Mouse (Mus musculus) CH12.LX (cell line): ENCODE measurements around the gene Gapvd1.

Experiments used
- CHD2 ChIP-seq: IDR thresholded peaks from 2 replicates; pipeline ENCODE4 v1.6.1; 2011; ENCODE audit warnings: low read length, improper control_type of control experiment
- CTCF ChIP-seq, 2 experiments: IDR thresholded peaks in 1 of 2; conservative IDR thresholded peaks in 1 of 2; 2 replicates each; pipeline ENCODE4 v1.5.1; 2011 to 2012; ENCODE audit warnings: low read depth in 2 of 2, low read length in 2 of 2, improper control_type of control experiment in 1 of 2, inconsistent platforms in 1 of 2, mild to moderate bottlenecking in 1 of 2, moderate library complexity in 1 of 2
- E2F4 ChIP-seq: IDR thresholded peaks from 2 replicates; pipeline ENCODE4 v1.6.1; 2011; ENCODE audit warnings: low read depth, low read length, improper control_type of control experiment; ENCODE audit not compliant: insufficient replicate concordance
- KAT2A ChIP-seq: IDR thresholded peaks from 2 replicates; pipeline ENCODE4 v1.6.1; 2012; ENCODE audit warnings: low read length, improper control_type of control experiment, inconsistent platforms; ENCODE audit not compliant: insufficient replicate concordance
- MXI1 ChIP-seq: IDR thresholded peaks from 2 replicates; pipeline ENCODE4 v1.6.1; 2011; ENCODE audit warnings: mild to moderate bottlenecking, low read depth, low read length, improper control_type of control experiment
- POLR2A ChIP-seq: IDR thresholded peaks from 2 replicates; pipeline ENCODE4 v1.6.1; 2011; ENCODE audit warnings: low read depth, mild to moderate bottlenecking, improper control_type of control experiment, low read length
- RAD21 ChIP-seq: IDR thresholded peaks from 2 replicates; pipeline ENCODE4 v1.6.1; 2011; ENCODE audit warnings: low read depth, mild to moderate bottlenecking, low read length, improper control_type of control experiment, moderate library complexity
- TCF12 ChIP-seq: IDR thresholded peaks from 2 replicates; pipeline ENCODE4 v1.6.1; 2014; ENCODE audit warnings: low read depth, mild to moderate bottlenecking, inconsistent platforms, low read length, improper control_type of control experiment
- UBTF ChIP-seq: IDR thresholded peaks from 2 replicates; pipeline ENCODE4 v1.6.1; 2012; ENCODE audit warnings: low read depth, mild to moderate bottlenecking, inconsistent platforms, low read length, improper control_type of control experiment, moderate library complexity
- USF1 ChIP-seq: IDR thresholded peaks from 2 replicates; pipeline ENCODE4 v1.6.1; 2014; ENCODE audit warnings: low read depth, mild to moderate bottlenecking, inconsistent platforms, low read length, improper control_type of control experiment
- ZNF384 ChIP-seq: IDR thresholded peaks from 2 replicates; pipeline ENCODE4 v1.6.1; 2012; ENCODE audit warnings: low read depth, low read length, improper control_type of control experiment, inconsistent platforms

DNA sequence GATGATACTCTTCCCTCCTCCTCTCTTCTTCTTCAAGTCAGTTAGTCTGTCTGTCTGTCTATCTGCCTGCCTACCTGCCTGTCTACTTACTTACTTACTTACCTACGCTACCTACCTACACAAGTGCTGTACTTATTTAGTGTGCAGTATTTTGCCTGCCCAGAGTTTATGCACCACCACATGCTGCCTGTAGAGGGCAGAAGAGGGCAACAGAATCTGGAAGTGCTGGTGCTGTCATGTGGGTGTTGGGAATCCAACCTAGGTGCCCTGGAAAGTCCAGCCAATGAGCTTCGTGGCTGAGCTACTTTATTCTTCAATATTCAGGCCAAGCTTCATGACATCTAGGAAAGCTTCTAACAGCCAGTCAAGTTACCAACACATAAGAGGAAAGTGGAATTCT is 29.1 kb upstream of the Gapvd1 start:
- peak; percentile 64 to 74 for TF ChIP-seq CTCF (conservative IDR thresholded peaks at IDR 0.05 in 1 of 2, IDR thresholded peaks at IDR 0.05 in 1 of 2; ENCODE audit: low read depth in 2 of 2, low read length in 2 of 2)
- no peak for TF ChIP-seq POLR2A
- TF ChIP-seq CHD2, result no peak
- TF ChIP-seq KAT2A, result no peak
- no peak for TF ChIP-seq ZNF384
- no peak for TF ChIP-seq MXI1
- no peak for TF ChIP-seq TCF12
- no peak for TF ChIP-seq USF1
- no peak for TF ChIP-seq RAD21
- no peak for TF ChIP-seq UBTF
- no peak for TF ChIP-seq E2F4
